Mouse (Mus musculus): ENCODE measurements at regions not wholly inside any gene's neighbourhood (a gene's known extent, or its start where the extent isn't known, plus 50 kb on each side); places are given as distances from the start of the nearest gene placed in this dataset. TPM values are rescaled to one million over a fixed set of nuclear protein-coding genes. Genes with fewer than 3 reads are reported as not detected.

GRCm38 (mm10) chr13:114760901-114761300 is 57.1 kb upstream of the Mocs2 start:
- 93% methylated on average over 3 of the region's 3 CpGs for WGBS
- H3K9ac ChIP-seq, result no peak overlapping the region
- no peak for ATAC-seq (ENCODE audit: low FRiP score)
- no peaks in the 10 kb centered on the region for H3K9me3 ChIP-seq
- no peaks in the 10 kb centered on the region for H3K27me3 ChIP-seq
- no peaks in the 10 kb centered on the region for H3K36me3 ChIP-seq
- H3K4me2 ChIP-seq, result no peak overlapping the region
- no peak overlapping the region for H3K27ac ChIP-seq
- H3K4me3 ChIP-seq, result no peak overlapping the region
- H3K4me1 ChIP-seq (replicated peaks), result no peaks in the 10 kb centered on the region

Small RNAs in the stretch of these regions (microRNA-seq; reads per million reads assigned to microRNA genes)
- not detected for gene Gm25950
